Mouse (Mus musculus) megakaryocyte-erythroid progenitor cell, adult 5-6 weeks (primary cell): ENCODE data around the gene Mettl18. TPM values are rescaled to one million over a fixed set of nuclear protein-coding genes. Genes with fewer than 3 reads are reported as not detected.
"Not testable (repeated sequence)": the region's sequence is repeated elsewhere in the genome, so short reads cannot be mapped to it uniquely, and the experiment has no call there.

Experiments used
- ATAC-seq: replicated peaks from 2 replicates; pipeline ENCODE4 v1.8.0; 2016; ENCODE audit warnings: mild to moderate bottlenecking, inconsistent platforms; ENCODE audit not compliant: severe bottlenecking, poor library complexity, low FRiP score, low TSS enrichment
- total RNA-seq, 2 experiments: library from RNA; stranded (forward) in 1 of 2; stranded (reverse) in 1 of 2; fragments of 200-1000, 215-1000 nt in 1 of 2; fragments of >200 nt in 1 of 2; fragmentation: Nextera tagmentation in 1 of 2; gene quantifications; 2 replicates each; pipeline ENCODE4 v1.2.3; 2014 to 2017

Mettl18 gene
- 3.9 and 5.7 TPM in 2 replicates for total RNA-seq (2014; fragmentation: Nextera tagmentation)
- 7.6 and 14.9 TPM in 2 replicates for total RNA-seq (2017)

DNA sequence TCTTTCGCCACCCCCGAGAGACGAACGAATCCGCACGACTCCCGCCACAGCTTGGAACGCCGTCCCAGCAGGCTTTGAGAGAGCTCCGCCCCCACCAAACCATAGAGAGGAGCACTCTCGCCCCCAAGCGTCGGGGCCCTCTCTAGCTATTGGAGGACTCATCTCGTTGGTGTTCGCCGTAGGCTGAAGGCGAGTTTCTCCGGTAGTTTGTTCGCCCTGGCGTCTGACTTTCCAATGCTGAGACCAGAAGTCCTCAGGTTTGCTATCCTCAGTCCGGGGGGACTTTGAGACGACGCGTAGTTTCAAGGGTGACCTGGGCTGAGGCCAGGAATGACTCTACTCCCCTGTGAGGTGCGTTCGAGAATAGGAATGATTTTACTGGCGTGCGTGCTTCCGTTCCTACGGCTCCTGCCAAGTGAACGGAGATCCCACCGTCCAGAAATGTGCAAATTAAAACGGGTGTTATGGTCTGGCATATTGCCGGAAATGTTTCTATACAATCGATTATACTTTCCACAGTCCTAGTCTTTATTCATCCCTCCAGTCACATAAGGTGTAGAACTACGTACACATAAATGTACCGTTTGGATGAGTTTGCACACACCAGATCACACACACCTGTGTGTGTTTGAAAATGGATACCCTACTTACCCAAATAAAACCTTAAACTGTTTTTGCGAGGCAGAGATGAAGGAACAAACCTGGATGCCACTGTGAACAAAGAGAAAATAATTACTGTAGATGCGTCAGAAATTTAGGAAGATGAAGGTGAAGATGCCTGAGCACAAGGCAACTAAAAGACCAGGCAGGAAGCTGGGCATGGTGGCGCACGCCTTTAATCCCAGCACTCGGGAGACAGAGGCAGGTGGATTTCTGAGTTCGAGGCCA is at the start of gene Mettl18, which contains the start of gene BC055324:
Gene Mettl18 (plus strand): TSS at position 169 of the 888 bp plus-strand sequence.
Gene BC055324 (minus strand): TSS at position 76 of the 888 bp plus-strand sequence.
- peak; percentile 91 for ATAC-seq

DNA sequence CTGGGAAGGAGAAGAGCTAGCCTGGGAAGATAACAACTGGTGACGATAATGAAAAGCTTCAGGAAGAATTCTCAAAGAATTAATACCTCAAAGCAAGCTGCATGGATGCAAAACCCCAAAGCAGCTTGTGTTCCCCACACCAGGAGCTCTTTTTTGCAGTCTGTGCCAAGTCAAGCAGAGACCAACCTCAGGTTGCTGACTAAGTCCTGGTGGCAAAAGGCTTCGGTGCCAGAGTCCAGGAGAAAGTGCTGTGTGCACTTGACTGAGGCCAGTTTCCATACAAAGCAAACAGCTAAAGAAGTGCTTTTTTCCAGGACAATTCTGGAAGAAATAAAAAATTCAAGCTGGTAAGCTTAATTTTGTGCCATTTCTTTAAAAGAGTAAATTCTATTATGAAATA is 41.3 kb upstream of the Mettl18 start:
- ATAC-seq: no peak

DNA sequence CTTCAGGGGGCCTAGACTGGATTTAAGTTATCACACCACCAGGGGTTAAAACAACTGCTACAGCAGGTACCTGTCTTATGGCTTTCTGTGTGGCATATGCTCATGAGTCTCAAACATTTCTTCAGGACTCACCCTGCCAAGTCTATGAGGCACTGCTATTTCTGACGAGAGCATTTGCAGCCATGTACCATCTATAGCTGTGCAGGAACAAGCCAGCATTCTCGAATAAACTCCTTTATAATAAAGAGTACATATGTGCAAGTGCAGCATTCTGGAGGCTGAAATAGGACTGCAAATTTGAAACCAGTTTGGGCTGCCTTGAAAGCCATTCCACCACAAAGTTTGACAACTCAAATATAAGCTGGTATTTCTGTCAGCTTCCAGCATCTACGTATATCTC is 36.7 kb upstream of the Mettl18 start:
- no peak for ATAC-seq

DNA sequence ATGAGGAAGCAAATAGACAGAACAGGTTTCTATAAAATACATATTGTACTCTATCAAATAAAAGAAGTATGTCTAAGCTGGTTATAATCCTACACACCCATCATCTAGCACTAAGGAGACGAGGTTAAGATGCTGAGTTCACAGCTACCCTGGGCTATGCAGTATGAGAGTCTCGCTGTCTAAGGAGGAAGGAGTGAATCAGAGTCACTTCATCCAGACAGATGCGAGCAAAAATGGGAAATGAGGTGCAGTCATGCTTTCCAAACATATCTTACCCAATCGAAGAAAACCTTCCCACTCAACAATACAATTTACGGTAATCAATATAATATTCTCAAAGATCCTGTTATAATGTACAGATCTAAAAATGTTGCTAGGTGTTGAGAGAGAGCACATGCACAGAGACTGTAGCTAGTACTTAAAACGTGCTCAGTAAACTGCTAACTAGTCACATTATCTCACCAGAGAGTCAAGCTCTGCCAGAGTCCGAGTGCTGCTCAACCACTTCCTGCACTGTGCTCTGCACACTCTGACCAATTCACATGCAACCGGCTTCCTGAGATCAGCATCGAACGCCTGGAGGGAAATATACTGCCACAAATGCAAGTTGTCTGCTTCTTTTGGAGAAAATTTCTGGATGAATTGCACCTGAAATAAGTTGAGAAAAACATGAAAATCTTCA is 30.5 kb upstream of the Mettl18 start:
- ATAC-seq: no peak

DNA sequence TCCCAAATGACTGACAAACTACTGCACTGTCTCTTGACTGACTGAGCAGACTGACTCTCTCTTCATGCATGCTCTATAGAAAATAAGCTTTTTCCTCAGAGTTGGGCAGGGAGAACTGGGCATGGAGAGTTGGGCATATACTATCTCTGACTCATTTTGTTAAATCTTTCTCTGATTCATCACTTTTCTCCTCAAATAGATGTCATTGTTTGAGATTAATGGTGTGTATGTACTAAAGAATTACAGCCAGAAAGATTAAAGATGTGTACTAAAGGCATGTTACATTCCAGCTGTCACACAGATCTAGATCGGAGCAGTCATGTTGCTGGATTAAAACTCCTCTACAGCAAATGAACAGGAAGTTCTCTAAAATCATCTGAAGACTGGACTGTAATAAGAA is 20.2 kb upstream of the Mettl18 start:
- ATAC-seq: no peak

DNA sequence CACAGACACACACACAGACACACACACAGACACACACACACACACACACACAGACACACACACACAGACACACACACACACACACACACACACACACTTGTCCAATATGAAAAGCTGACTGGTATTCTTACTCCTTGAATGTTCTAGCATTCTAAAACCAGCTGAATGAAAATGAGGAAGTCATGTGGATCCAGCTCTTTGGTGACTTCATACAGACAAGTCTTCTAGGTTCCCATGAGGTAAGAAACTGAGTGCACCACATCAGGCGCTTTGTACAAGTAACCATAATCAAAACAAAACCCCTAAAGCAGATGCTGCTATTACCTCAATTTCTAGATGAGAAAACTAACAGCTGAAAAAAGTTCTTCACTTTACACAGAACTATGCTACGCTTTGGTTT is 19.6 kb upstream of the Mettl18 start:
- ATAC-seq: no peak

DNA sequence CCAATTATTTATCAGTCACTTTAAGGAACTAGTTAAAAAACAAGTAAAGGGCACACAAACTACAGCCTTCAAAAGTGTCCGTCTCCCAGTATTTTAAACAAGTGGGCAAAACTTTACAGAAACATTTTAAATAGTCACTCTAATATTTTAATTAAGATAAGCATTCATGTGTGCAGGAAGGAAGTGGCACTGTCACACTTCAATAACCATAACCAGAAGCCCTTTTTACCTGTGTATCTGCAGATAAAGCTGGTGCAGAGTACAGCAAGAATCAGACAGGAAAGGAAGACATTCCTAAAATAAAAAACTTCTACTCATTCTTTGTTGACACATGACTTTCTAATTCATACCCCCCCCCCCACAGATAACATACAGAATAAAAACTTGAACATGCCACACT is 18.2 kb upstream of the Mettl18 start:
- ATAC-seq: no peak

DNA sequence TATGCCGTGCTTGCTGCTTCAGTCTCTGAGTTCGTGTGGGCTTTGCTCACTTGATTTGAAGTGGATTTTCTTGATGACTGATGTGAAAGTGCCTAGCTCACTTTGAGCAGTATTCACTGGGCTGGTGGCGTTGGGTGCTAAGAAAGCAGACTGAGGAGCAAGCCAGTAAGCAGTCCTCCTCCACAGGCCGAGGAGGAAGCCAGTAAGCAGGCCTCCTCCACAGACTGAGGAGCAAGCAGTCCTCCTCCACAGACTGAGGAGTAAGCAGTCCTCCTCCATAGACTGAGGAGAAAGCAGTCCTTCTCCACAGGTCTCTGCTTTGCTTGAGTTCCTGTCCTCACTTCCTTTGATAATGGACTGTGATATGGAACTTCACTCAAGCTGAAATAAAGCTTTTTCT is 2.3 kb upstream of the Mettl18 start:
- no peak for ATAC-seq

DNA sequence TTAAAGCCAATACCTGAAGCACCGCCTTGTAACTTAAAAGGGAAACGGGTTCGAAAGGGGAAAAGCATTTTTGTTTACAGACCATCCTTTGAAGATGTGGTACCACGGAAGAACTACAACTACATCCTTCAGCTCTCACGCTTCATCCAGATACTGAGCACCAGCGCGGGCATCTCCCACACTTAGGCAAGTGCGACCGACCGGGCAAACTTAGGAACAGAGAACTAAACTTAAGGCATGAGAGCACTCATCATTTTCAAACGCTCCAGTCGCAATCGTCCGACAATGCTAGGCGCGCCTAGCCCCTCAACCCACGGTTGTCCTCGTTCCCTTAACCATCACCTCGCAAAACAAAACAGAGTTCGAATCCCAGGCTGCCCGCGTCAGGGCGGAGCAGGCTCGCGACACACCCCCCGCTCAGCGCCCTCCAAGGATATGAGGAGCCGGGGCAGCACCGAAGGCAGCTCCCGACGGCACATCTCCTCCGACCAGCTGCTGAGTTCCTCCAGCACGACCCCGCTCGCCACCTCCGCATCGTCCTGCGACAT is 442 bp upstream of the Mettl18 start:
- peak; percentile 82 for ATAC-seq

DNA sequence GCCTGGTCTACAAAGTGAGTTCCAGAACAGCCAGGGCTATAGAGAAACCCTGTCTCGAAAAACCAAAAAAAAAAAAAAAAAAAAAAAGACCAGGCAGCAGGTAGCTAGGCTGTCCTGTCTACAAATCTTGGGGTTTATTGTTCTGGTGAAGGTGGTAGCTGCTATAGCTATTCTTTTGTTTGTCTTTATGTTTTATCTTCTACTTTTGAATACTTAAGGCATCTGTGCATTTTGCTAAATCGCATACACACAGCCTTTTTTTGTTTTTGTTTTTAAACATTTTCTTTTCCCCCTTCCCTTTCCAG is 872 bp downstream of the Mettl18 start:
- ATAC-seq: no peak

DNA sequence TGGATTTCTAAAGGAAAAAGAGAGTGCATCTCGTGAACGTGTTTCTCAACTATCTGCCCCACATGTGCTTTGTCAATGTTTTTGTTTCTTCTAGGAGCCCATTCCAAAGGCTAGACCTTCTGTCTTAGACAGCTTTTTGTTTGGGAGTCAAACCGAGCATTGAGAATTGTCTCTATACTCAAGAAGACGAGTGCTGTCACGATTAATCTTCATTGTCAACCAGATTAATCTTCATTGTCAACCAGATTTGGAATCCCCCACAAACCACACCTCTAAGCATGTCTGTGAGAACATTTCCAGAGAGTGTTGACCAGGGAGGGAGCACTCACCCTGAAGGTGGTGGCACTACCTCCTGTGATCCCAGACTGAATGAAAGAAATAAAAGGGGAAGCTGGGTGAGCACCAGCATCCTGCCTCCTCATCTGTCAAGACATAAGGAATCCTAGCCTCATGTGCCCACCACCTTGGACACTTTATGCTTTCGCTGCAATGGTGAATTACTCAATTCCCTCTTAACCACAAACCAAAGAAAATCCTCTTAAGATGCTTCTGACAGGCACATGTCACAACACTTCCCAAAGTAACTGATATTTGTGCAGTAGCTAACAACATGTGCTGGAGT is 7.3 kb downstream of the Mettl18 start:
- ATAC-seq: no peak

DNA sequence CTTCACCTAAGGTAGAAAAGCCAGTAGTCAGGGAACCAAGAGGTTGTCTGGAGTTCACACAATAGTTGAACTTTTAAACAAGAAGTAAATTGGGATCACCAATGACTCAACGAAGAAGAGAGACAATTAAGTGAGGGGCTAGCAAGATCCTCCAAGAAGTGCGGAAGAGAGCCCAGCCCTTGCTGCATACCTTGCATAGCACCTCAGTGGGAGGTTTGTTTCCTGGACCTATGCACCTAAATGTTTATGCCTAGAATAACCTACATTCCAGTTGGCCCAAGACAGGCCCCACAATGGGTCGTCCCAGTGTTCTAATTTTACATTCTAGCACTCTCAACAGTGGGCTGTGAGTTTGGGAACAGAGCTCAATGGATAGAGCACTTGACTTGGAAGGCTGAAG is 9.6 kb downstream of the Mettl18 start:
- no peak for ATAC-seq

DNA sequence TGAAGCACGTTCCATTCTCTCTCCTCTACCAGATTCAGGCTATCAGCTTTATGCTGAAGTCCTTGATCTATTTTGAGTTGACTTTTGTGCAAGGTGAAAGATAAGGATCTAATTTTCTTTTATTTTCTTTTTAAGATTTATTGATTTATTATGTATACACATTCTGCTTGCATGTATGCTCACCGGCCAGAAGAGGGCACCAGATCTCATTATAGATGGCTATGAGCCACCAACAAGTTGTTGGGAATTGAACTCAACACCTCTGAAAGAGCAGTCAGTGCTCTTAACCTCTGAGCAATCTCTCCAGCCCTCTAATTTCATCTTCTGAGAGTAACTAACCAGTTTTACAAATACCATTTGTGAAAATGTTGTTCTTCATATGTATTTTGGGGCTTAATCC is 14.5 kb downstream of the Mettl18 start:
- ATAC-seq: 0 out of 2 replicates have a peak, but pooled peaks have one; percentile 57

DNA sequence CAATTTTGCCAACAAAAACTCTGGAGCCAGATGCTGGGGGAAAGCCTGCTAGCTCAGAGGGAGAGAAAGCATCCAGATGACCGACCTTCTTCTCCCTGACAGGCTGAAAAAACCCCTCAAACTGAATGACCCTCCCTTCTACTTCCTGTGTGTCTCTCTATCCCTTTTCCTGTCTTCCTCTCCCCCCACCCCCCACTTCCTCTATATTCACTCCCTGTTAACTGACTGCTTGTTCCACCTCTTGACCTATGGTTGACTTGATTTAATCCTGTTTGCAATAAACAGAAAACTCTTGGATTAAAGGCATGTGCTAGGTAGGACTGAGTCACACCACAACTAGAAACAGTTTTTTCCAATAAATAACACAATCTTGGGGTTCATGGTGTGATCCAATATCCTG is 19.9 kb downstream of the Mettl18 start:
- ATAC-seq: no peak

DNA sequence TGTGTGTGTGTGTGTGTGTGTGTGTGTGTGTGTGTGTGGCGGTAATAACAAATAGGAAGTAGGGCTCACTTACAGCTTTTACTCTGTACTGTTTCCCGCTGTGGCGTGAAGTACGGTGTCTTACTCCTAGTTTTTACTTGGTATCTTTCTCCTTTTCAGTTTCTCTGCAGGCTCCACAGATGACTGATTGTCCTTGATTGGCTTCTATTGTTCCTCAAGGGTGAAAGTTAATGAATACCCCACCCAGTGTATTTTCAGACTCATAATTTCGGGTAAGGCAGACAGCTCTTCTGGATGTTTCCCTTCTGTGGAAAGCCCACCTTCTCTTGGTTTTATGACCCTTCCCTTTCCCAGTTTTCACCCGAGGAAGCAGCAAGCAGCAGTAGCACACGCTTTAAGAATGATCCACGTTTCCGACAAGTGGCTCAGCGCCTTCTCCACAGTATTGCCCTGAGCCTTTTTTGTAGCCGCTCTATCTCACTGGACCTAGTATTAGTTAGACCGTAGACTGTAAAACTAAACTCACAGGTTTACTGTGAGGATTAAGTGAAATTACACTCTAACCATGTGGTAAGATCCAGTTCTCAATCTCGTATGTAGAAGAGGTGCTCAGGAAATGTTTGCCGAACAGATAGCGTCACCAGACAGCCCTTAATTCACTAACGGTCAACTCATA is 23.7 kb downstream of the Mettl18 start:
- ATAC-seq: no peak

DNA sequence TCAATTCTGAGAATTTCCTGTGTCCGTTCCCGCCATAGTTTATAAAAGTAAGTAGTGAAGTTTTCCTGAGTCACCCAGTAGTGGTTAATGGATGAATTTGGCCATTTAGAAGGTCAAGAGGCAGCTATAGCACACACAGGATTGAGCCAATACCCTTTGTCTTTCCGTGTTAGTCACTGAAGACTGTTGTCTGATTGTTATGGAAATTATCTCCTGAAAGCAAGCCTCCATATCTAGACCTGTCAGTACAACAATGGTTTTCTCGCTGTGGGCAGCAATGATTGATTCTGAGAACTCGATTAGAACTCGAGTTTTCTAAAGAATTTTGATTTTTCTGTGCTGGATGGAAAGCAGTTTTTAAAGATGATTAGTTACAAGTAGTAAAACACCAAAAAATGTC is 25.1 kb downstream of the Mettl18 start:
- ATAC-seq: no peak

DNA sequence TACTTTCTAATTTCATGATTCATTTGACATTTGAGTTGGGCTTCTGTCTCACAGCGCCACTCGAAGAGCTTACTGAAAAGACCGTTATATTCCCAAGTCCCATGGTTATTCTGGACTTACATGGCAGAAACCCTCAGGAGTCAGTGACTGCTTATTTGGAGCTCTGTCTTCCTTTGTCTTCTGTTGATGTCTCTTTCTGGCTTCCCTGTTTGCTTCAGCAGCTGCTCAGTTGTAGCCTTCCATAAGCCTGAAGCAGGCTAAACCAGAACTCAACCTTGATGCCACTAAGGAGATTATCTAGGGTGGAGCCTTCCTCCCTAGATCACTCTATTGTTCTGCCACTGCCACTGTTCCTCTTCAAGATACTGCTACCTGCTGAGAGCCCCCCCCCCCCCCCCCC is 26.1 kb downstream of the Mettl18 start:
- not testable (repeated sequence) for ATAC-seq

DNA sequence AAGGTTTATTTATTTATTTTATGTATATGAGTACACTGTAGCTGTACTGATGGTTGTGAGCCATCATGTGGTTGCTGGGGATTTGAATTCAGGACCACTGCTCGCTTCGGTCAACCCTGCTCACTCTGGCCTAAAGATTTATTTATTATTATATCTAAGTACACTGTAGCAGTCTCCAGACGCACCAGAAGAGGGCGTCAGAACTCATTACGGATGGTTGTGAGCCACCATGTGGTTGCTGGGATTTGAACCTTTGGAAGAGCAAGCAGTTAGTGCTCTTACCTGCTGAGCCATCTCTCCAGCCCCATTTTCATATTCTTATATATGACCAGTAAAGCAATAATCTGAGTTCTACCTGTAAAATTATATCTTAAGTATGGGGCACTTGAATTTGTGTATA is 27.4 kb downstream of the Mettl18 start:
- not testable (repeated sequence) for ATAC-seq

DNA sequence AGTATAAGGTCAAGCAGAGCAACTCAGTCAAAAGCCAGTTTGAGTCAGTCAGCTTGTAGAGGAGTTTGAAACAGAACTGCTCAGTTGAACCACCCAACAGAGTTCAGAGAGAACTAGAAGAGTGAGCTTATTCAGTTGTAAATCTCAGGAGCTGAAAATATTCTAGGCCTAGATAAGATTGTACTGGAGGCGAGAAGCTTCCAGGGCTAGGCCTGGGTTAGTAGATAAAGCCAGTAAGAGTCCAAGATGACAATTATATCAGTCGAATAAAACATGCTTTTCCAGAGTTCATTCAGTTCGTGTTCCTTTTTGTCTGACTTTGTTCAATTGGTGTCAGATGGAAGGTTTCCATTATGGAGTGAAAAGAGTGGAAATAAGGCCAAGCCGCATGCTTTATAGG is 31.0 kb downstream of the Mettl18 start:
- peak; percentile 52; the same call in 1 of the 2 replicates for ATAC-seq

DNA sequence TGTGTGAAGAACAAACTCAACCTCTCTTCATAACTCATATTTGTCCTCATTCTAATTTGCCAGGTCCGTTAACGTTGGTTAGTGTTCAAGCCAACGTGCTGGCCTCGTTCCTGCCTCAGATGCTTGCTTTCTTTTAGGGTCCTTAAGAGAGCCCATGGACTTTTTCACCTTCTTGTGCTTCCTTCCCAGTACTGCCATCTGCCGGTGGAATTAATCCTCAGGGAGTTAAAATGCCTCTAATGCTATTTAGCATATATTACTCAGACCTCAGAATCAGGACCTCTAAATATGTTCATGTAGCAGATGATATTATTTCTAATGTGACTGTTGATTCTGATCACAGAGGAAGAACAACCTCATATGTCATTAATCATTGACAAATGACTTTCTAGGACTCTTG is 32.7 kb downstream of the Mettl18 start:
- 0 out of 2 replicates have a peak, but pooled peaks have one; percentile 57 for ATAC-seq
